Mouse (Mus musculus): ENCODE data around the gene Akap13. TPM values are rescaled to one million over a fixed set of nuclear protein-coding genes. Genes with fewer than 3 reads are reported as not detected.

The Akap13 gene
- total and polyA plus RNA-seq, 3 experiments: 11.4 to 32.5 (median 27.7) TPM

DNA sequence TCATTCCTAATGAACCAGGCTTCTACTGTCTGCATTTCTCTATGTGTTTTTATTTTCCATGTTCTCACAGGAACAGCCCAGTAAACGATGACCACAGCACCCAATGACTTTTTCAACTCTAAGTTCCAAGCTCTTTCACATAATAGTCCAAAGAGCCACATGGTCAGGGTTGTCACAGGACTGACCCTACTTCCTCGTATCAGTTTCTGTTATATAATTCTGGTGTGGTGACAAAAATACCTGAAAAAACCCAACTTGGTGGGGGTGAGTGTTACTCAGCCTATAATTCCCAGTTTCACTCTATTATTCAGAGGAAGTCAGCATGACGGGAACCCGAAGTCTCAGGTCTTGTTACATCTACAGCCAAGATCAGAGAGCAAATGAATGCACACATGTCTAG, 45.5 kb downstream of the Akap13 start:
- Histone ChIP-seq H3K4me2 (ENCODE audit: insufficient read depth, low read depth, poor library complexity, severe bottlenecking) (peak overlapping the region; percentile 50), H3K4me1 (ENCODE audit: control insufficient read depth in 1 of 2, insufficient read depth in 2 of 2) (peaks cover 15 to 41% of the 10 kb centered on the region in 2 experiments; a peak in 3 of 4 replicates), H3K27ac (ENCODE audit: insufficient read depth, low read depth) (no peak overlapping the region), H3K9ac (ENCODE audit: insufficient read depth, low read depth) (no peak overlapping the region), H3K79me2 (replicated peaks; ENCODE audit: control insufficient read depth, extremely low read depth, insufficient read depth, poor library complexity, severe bottlenecking) (peaks cover 4% of the 10 kb centered on the region), H3K27me3 (replicated peaks) (no peaks in the 10 kb centered on the region), H3K9me3 (replicated peaks; ENCODE audit: low read length) (no peaks in the 10 kb centered on the region), H3K36me3 (replicated peaks in 1 of 2; ENCODE audit: control insufficient read depth in 1 of 2, insufficient read depth in 1 of 2, low read length in 1 of 2) (peaks cover 0 to 2% of the 10 kb centered on the region in 2 experiments), H3K4me3 (replicated peaks in 1 of 3; ENCODE audit: low read depth in 2 of 3, low read length in 2 of 3, poor library complexity in 1 of 3) (no peak overlapping the region)
- in situ Hi-C loops (cut with MboI; ENCODE audit: low pct_ligation_motif_present, low pct_unique_long_range_greater_than_20kb, low sequenced_read_pairs): loop anchor here (10.0 kb wide), 1 partner anchor 54 kb away; no protein-coding TSS in a partner anchor
- peak; percentile 21 for DNase-seq (ENCODE audit: extremely low read depth)
- peak; percentile 51; the same call in 1 of the 2 replicates for TF ChIP-seq MAX (IDR thresholded peaks at IDR 0.05; ENCODE audit: low read length)
- TF ChIP-seq MYC (IDR thresholded peaks at IDR 0.05; ENCODE audit: low read depth, low read length): peak; percentile 77
- TF ChIP-seq EP300 (IDR thresholded peaks at IDR 0.05; ENCODE audit: low read length): peak; percentile 56; the same call in 1 of the 2 replicates
- TF ChIP-seq MAFK (IDR thresholded peaks at IDR 0.05; ENCODE audit: insufficient replicate concordance, low read length): no peak
- peak; percentile 45; the same call in 1 of the 2 replicates for TF ChIP-seq ELF1 (IDR thresholded peaks at IDR 0.05; ENCODE audit: low read depth, low read length)
- peak; percentile 41; the same call in 1 of the 2 replicates for TF ChIP-seq IRF4 (IDR thresholded peaks at IDR 0.05; ENCODE audit: low read depth, low read length)
- peak; percentile 49; the same call in 1 of the 2 replicates for TF ChIP-seq MXI1 (IDR thresholded peaks at IDR 0.05; ENCODE audit: low read depth, low read length)
- TF ChIP-seq MAZ (IDR thresholded peaks at IDR 0.05; ENCODE audit: low read depth, low read length): no peak
- no peak for TF ChIP-seq PAX5 (IDR thresholded peaks at IDR 0.05; ENCODE audit: low read length)
- peak; percentile 29; the same call in 1 of the 2 replicates for TF ChIP-seq MEF2A (IDR thresholded peaks at IDR 0.05; ENCODE audit: borderline replicate concordance, low read depth, low read length)
- TF ChIP-seq ETS1 (conservative IDR thresholded peaks at IDR 0.05; ENCODE audit: low read depth, low read length): peak; percentile 43; the same call in 1 of the 2 replicates
- no peak for TF ChIP-seq KAT2A (IDR thresholded peaks at IDR 0.05; ENCODE audit: insufficient replicate concordance, low read length)
- peak; percentile 38 for TF ChIP-seq BHLHE40 (IDR thresholded peaks at IDR 0.05; ENCODE audit: low read depth, low read length)
- dilution Hi-C loops (cut with MboI; ENCODE audit: extremely low pct_ligation_motif_present, extremely low pct_unique_long_range_greater_than_20kb, low sequenced_read_pairs): no loop called here

DNA sequence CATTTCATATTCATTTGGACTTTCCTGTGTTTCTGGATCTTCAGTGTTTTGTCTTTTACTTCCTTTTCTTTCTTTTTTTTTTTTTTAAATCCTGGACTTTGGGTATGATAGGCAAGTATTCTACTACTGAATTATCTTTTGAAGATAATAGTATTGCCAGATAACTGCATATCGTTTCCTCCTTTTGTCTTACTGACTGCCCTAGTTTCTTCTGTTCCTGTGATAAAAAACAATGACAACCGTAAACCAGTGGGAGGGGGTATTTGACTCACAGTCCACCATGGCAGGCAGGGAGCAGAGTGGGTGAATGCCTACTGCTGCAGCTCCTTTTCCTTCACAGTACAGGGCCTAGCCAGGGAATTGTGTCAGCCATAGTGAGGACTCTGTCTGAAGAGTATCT, 49.2 kb downstream of the Akap13 start:
- in situ Hi-C loops (cut with MboI; ENCODE audit: low pct_ligation_motif_present, low pct_unique_long_range_greater_than_20kb, low sequenced_read_pairs): loop anchor here (10.0 kb wide), 1 partner anchor 50 kb away; no protein-coding TSS in a partner anchor
- peaks cover 15 to 20% of the 10 kb centered on the region in 2 experiments; a peak in 3 of 4 replicates for H3K4me1 ChIP-seq (ENCODE audit: control insufficient read depth in 1 of 2, insufficient read depth in 2 of 2)
- dilution Hi-C loops (cut with MboI; ENCODE audit: extremely low pct_ligation_motif_present, extremely low pct_unique_long_range_greater_than_20kb, low sequenced_read_pairs): no loop called here
- no peak overlapping the region for H3K27ac ChIP-seq (ENCODE audit: insufficient read depth, low read depth)
- H3K9ac ChIP-seq (ENCODE audit: insufficient read depth, low read depth): no peak overlapping the region
- DNase-seq (ENCODE audit: extremely low read depth): no peak
- peaks cover 0 to 5% of the 10 kb centered on the region in 2 experiments for H3K36me3 ChIP-seq (replicated peaks in 1 of 2; ENCODE audit: control insufficient read depth in 1 of 2, insufficient read depth in 1 of 2, low read length in 1 of 2)
- H3K4me2 ChIP-seq (ENCODE audit: insufficient read depth, low read depth, poor library complexity, severe bottlenecking): no peak overlapping the region
- H3K79me2 ChIP-seq (replicated peaks; ENCODE audit: control insufficient read depth, extremely low read depth, insufficient read depth, poor library complexity, severe bottlenecking): peaks cover 3% of the 10 kb centered on the region; the same call in 1 of the 2 replicates
- no peaks in the 10 kb centered on the region for H3K9me3 ChIP-seq (replicated peaks; ENCODE audit: low read length)
- TF ChIP-seq TBP (conservative IDR thresholded peaks at IDR 0.05; ENCODE audit: low read depth, low read length) (no peak), JUND (conservative IDR thresholded peaks at IDR 0.05; ENCODE audit: low read depth, low read length) (no peak), MAFK (IDR thresholded peaks at IDR 0.05; ENCODE audit: insufficient replicate concordance, low read length) (no peak), MAX (IDR thresholded peaks at IDR 0.05; ENCODE audit: low read length) (no peak), E2F4 (IDR thresholded peaks at IDR 0.05; ENCODE audit: insufficient replicate concordance, low read depth, low read length) (no peak), EP300 (IDR thresholded peaks at IDR 0.05; ENCODE audit: low read length) (no peak)
- no peak overlapping the region for H3K4me3 ChIP-seq (replicated peaks in 1 of 3; ENCODE audit: low read depth in 2 of 3, low read length in 2 of 3, poor library complexity in 1 of 3)
- no peaks in the 10 kb centered on the region for H3K27me3 ChIP-seq (replicated peaks)
